Mouse (Mus musculus): Measurements from ENCODE around the gene Necab3.

- TF ChIP-seq CTCF (IDR thresholded peaks at IDR 0.05; ENCODE audit: low read depth) (no peak), EP300 (IDR thresholded peaks at IDR 0.05; ENCODE audit: low read depth) (no peak)
Observed at GRCm38 (mm10) chr2:154558264-154559039, at the start of gene Necab3.
